Mouse (Mus musculus): ENCODE measurements around the gene Fbxo28. TPM values are rescaled to one million over a fixed set of nuclear protein-coding genes. Genes with fewer than 3 reads are reported as not detected.

Gene Fbxo28
- polyA plus RNA-seq, 1 experiment from 2014 or later, result 11.5 TPM

GRCm38 (mm10) chr1:182283231-182283630 is 58.2 kb downstream of the Fbxo28 start:
- ATAC-seq, result peak; percentile 2; the same call in 1 of the 2 replicates
- peaks cover 20% of the 10 kb centered on the region for H3K4me1 ChIP-seq (ENCODE audit: control insufficient read depth, insufficient read depth, low read length)
- H3K4me2 ChIP-seq (ENCODE audit: low read depth, low read length), result peak overlapping the region; percentile 75
- 50% methylated on average over 7 of the region's 7 CpGs for WGBS
- H3K27me3 ChIP-seq (replicated peaks; ENCODE audit: control insufficient read depth, insufficient read depth, low read length), result no peaks in the 10 kb centered on the region
- H3K9me3 ChIP-seq (ENCODE audit: control insufficient read depth, low read length), result no peaks in the 10 kb centered on the region
- H3K27ac ChIP-seq (ENCODE audit: low read length), result no peak overlapping the region
- H3K36me3 ChIP-seq (ENCODE audit: control insufficient read depth, insufficient read depth, low read length), result no peaks in the 10 kb centered on the region
- no peak overlapping the region for H3K9ac ChIP-seq (ENCODE audit: low read depth, low read length)
- H3K4me3 ChIP-seq (ENCODE audit: low read length), result peak overlapping the region; percentile 86

- H3K27ac ChIP-seq (ENCODE audit: low read length), result peak within 1 kb of the TSS; percentile 94
- H3K27me3 ChIP-seq (replicated peaks; ENCODE audit: control insufficient read depth, insufficient read depth, low read length), result no peaks in the 10 kb centered on the region
- H3K9ac ChIP-seq (ENCODE audit: low read depth, low read length), result peak within 1 kb of the TSS; percentile 96
- H3K4me2 ChIP-seq (ENCODE audit: low read depth, low read length), result peak within 1 kb of the TSS; percentile 75
- WGBS, result under 1% methylated on average over 87 of the region's 94 CpGs
- peak within 1 kb of the TSS; percentile 86 for H3K4me3 ChIP-seq (ENCODE audit: low read length)
- peaks cover under 1% of the 10 kb centered on the region; the same call in 1 of the 2 replicates for H3K36me3 ChIP-seq (ENCODE audit: control insufficient read depth, insufficient read depth, low read length)
- ATAC-seq, result peak; percentile 95
- H3K9me3 ChIP-seq (ENCODE audit: control insufficient read depth, low read length), result no peaks in the 10 kb centered on the region
- H3K4me1 ChIP-seq (ENCODE audit: control insufficient read depth, insufficient read depth, low read length), result peaks cover 20% of the 10 kb centered on the region
Observed at GRCm38 (mm10) chr1:182282091-182283075, 59.0 kb downstream of the Fbxo28 start, which contains the start of gene Degs1. Gene Degs1, minus strand, starts transcription at chr1:182282804.

GRCm38 (mm10) chr1:182281251-182281711 is 60.1 kb downstream of the Fbxo28 start:
- Histone ChIP-seq H3K4me3 (ENCODE audit: low read length) (peak overlapping the region; percentile 86), H3K36me3 (ENCODE audit: control insufficient read depth, insufficient read depth, low read length) (peaks cover 9% of the 10 kb centered on the region), H3K9ac (ENCODE audit: low read depth, low read length) (peak overlapping the region; percentile 66), H3K4me2 (ENCODE audit: low read depth, low read length) (peak overlapping the region; percentile 75), H3K4me1 (ENCODE audit: control insufficient read depth, insufficient read depth, low read length) (peaks cover 20% of the 10 kb centered on the region), H3K9me3 (ENCODE audit: control insufficient read depth, low read length) (no peaks in the 10 kb centered on the region), H3K27me3 (replicated peaks; ENCODE audit: control insufficient read depth, insufficient read depth, low read length) (no peaks in the 10 kb centered on the region), H3K27ac (ENCODE audit: low read length) (peak overlapping the region; percentile 11)
- peak; percentile 47; the same call in 1 of the 2 replicates for ATAC-seq
- 16% methylated on average over 9 of the region's 9 CpGs for WGBS

GRCm38 (mm10) chr1:182280577-182280976 is 60.9 kb downstream of the Fbxo28 start:
- H3K9me3 ChIP-seq (ENCODE audit: control insufficient read depth, low read length), result no peaks in the 10 kb centered on the region
- 66% methylated on average over 11 of the region's 11 CpGs for WGBS
- no peak for ATAC-seq
- no peaks in the 10 kb centered on the region for H3K27me3 ChIP-seq (replicated peaks; ENCODE audit: control insufficient read depth, insufficient read depth, low read length)
- H3K27ac ChIP-seq (ENCODE audit: low read length), result no peak overlapping the region
- H3K4me1 ChIP-seq (ENCODE audit: control insufficient read depth, insufficient read depth, low read length), result peaks cover 20% of the 10 kb centered on the region
- H3K9ac ChIP-seq (ENCODE audit: low read depth, low read length), result peak overlapping the region; percentile 66; the same call in 1 of the 2 replicates
- peaks cover 9% of the 10 kb centered on the region for H3K36me3 ChIP-seq (ENCODE audit: control insufficient read depth, insufficient read depth, low read length)
- H3K4me2 ChIP-seq (ENCODE audit: low read depth, low read length), result peak overlapping the region; percentile 75; the same call in 1 of the 2 replicates
- peak overlapping the region; percentile 86; the same call in 1 of the 2 replicates for H3K4me3 ChIP-seq (ENCODE audit: low read length)

GRCm38 (mm10) chr1:182280046-182280445 is 61.4 kb downstream of the Fbxo28 start:
- Histone ChIP-seq H3K9me3 (ENCODE audit: control insufficient read depth, low read length) (no peaks in the 10 kb centered on the region), H3K27ac (ENCODE audit: low read length) (no peak overlapping the region), H3K4me3 (ENCODE audit: low read length) (no peak overlapping the region), H3K4me1 (ENCODE audit: control insufficient read depth, insufficient read depth, low read length) (peaks cover 22% of the 10 kb centered on the region), H3K27me3 (replicated peaks; ENCODE audit: control insufficient read depth, insufficient read depth, low read length) (no peaks in the 10 kb centered on the region), H3K4me2 (ENCODE audit: low read depth, low read length) (no peak overlapping the region), H3K9ac (ENCODE audit: low read depth, low read length) (no peak overlapping the region), H3K36me3 (ENCODE audit: control insufficient read depth, insufficient read depth, low read length) (peaks cover 9% of the 10 kb centered on the region)
- WGBS, result 85% methylated on average over 6 of the region's 6 CpGs
- no peak for ATAC-seq

- 94% methylated on average over 4 of the region's 4 CpGs for WGBS
- ATAC-seq, result no peak
Observed at GRCm38 (mm10) chr1:182279436-182279835, 62.0 kb downstream of the Fbxo28 start.

GRCm38 (mm10) chr1:182275109-182275508 is 66.3 kb downstream of the Fbxo28 start:
- no peak overlapping the region for H3K9ac ChIP-seq (ENCODE audit: low read depth, low read length)
- H3K4me2 ChIP-seq (ENCODE audit: low read depth, low read length), result no peak overlapping the region
- no peak overlapping the region for H3K27ac ChIP-seq (ENCODE audit: low read length)
- WGBS, result 61% methylated on average over 6 of the region's 6 CpGs
- no peaks in the 10 kb centered on the region for H3K9me3 ChIP-seq (ENCODE audit: control insufficient read depth, low read length)
- peak; percentile 73 for ATAC-seq
- no peaks in the 10 kb centered on the region for H3K27me3 ChIP-seq (replicated peaks; ENCODE audit: control insufficient read depth, insufficient read depth, low read length)
- H3K4me3 ChIP-seq (ENCODE audit: low read length), result no peak overlapping the region
- peaks cover 9% of the 10 kb centered on the region for H3K36me3 ChIP-seq (ENCODE audit: control insufficient read depth, insufficient read depth, low read length)
- H3K4me1 ChIP-seq (ENCODE audit: control insufficient read depth, insufficient read depth, low read length), result 0 out of 2 replicates have a peak, but pooled peaks cover 5% of the 10 kb centered on the region

More at GRCm38 (mm10) chr1:182279436-182279835, 62.0 kb downstream of the Fbxo28 start:
- Histone ChIP-seq H3K9me3 (ENCODE audit: control insufficient read depth, low read length) (no peaks in the 10 kb centered on the region), H3K4me3 (ENCODE audit: low read length) (no peak overlapping the region), H3K27me3 (replicated peaks; ENCODE audit: control insufficient read depth, insufficient read depth, low read length) (no peaks in the 10 kb centered on the region), H3K27ac (ENCODE audit: low read length) (no peak overlapping the region), H3K36me3 (ENCODE audit: control insufficient read depth, insufficient read depth, low read length) (peaks cover 9% of the 10 kb centered on the region), H3K4me2 (ENCODE audit: low read depth, low read length) (no peak overlapping the region), H3K4me1 (ENCODE audit: control insufficient read depth, insufficient read depth, low read length) (peaks cover 22% of the 10 kb centered on the region), H3K9ac (ENCODE audit: low read depth, low read length) (no peak overlapping the region)

GRCm38 (mm10) chr1:182271632-182272031 is 69.8 kb downstream of the Fbxo28 start:
- no peak overlapping the region for H3K4me3 ChIP-seq (ENCODE audit: low read length)
- no peak overlapping the region for H3K4me2 ChIP-seq (ENCODE audit: low read depth, low read length)
- ATAC-seq, result no peak
- no peaks in the 10 kb centered on the region for H3K9me3 ChIP-seq (ENCODE audit: control insufficient read depth, low read length)
- H3K27ac ChIP-seq (ENCODE audit: low read length), result no peak overlapping the region
- no peak overlapping the region for H3K9ac ChIP-seq (ENCODE audit: low read depth, low read length)
- 0 out of 2 replicates have a peak, but pooled peaks cover 8% of the 10 kb centered on the region for H3K4me1 ChIP-seq (ENCODE audit: control insufficient read depth, insufficient read depth, low read length)
- WGBS, result 76% methylated on average over 5 of the region's 5 CpGs
- peaks cover under 1% of the 10 kb centered on the region; the same call in 1 of the 2 replicates for H3K36me3 ChIP-seq (ENCODE audit: control insufficient read depth, insufficient read depth, low read length)
- no peaks in the 10 kb centered on the region for H3K27me3 ChIP-seq (replicated peaks; ENCODE audit: control insufficient read depth, insufficient read depth, low read length)

GRCm38 (mm10) chr1:182271130-182271529 is 70.3 kb downstream of the Fbxo28 start:
- H3K9ac ChIP-seq (ENCODE audit: low read depth, low read length), result no peak overlapping the region
- no peak overlapping the region for H3K27ac ChIP-seq (ENCODE audit: low read length)
- 85% methylated on average over 5 of the region's 5 CpGs for WGBS
- H3K36me3 ChIP-seq (ENCODE audit: control insufficient read depth, insufficient read depth, low read length), result no peaks in the 10 kb centered on the region
- no peak for ATAC-seq
- H3K4me3 ChIP-seq (ENCODE audit: low read length), result no peak overlapping the region
- H3K9me3 ChIP-seq (ENCODE audit: control insufficient read depth, low read length), result no peaks in the 10 kb centered on the region
- H3K4me2 ChIP-seq (ENCODE audit: low read depth, low read length), result no peak overlapping the region
- 0 out of 2 replicates have a peak, but pooled peaks cover 8% of the 10 kb centered on the region for H3K4me1 ChIP-seq (ENCODE audit: control insufficient read depth, insufficient read depth, low read length)
- no peaks in the 10 kb centered on the region for H3K27me3 ChIP-seq (replicated peaks; ENCODE audit: control insufficient read depth, insufficient read depth, low read length)
